Mouse (Mus musculus): Measurements from ENCODE around the gene Taf3. TPM values are rescaled to one million over a fixed set of nuclear protein-coding genes. Genes with fewer than 3 reads are reported as not detected.

Taf3 gene
- total RNA-seq (2021): 10 to 100 TPM; 12.0 to 14.0 TPM

GRCm38 (mm10) chr2:10048461-10048860, at the start of gene Taf3:
Gene Taf3, minus strand, starts transcription at chr2:10048596.
- DNase-seq: peak; percentile 95
- intact Hi-C loops (cut with DNase I): no loop called here

- intact Hi-C loops (cut with DNase I): no loop called here
- no peak for DNase-seq
Observed at GRCm38 (mm10) chr2:10094327-10095100, 46.1 kb upstream of the Taf3 start.

GRCm38 (mm10) chr2:10087256-10087850, 39.0 kb upstream of the Taf3 start:
- intact Hi-C loops (cut with DNase I): no loop called here
- DNase-seq: no peak

GRCm38 (mm10) chr2:10082737-10083136, 34.3 kb upstream of the Taf3 start:
- intact Hi-C loops (cut with DNase I): no loop called here
- no peak for DNase-seq

- no peak for DNase-seq
- intact Hi-C loops (cut with DNase I): no loop called here
Observed at GRCm38 (mm10) chr2:10081453-10082080, 33.2 kb upstream of the Taf3 start.

- intact Hi-C loops (cut with DNase I): no loop called here
- peak; percentile 97 for DNase-seq
Observed at GRCm38 (mm10) chr2:10080310-10081010, 32.1 kb upstream of the Taf3 start, which contains the start of the genes Atp5c1 and Kin. Gene Atp5c1, minus strand, starts transcription at chr2:10080510. Gene Kin, plus strand, starts transcription at chr2:10080593.

- intact Hi-C loops (cut with DNase I): no loop called here
- DNase-seq: no peak
Observed at GRCm38 (mm10) chr2:10079745-10080309, 31.4 kb upstream of the Taf3 start.

- intact Hi-C loops (cut with DNase I): no loop called here
Observed at GRCm38 (mm10) chr2:10076675-10077074, 28.3 kb upstream of the Taf3 start.

GRCm38 (mm10) chr2:10074470-10074869, 26.1 kb upstream of the Taf3 start:
- intact Hi-C loops (cut with DNase I): no loop called here
- DNase-seq: no peak

More at GRCm38 (mm10) chr2:10076675-10077074, 28.3 kb upstream of the Taf3 start:
- no peak for DNase-seq

GRCm38 (mm10) chr2:10071751-10072150, 23.4 kb upstream of the Taf3 start:
- intact Hi-C loops (cut with DNase I): no loop called here
- DNase-seq: no peak

- DNase-seq: no peak
- intact Hi-C loops (cut with DNase I): no loop called here
Observed at GRCm38 (mm10) chr2:10058836-10059235, 10.4 kb upstream of the Taf3 start.

- DNase-seq: no peak
- intact Hi-C loops (cut with DNase I): no loop called here
Observed at GRCm38 (mm10) chr2:10051996-10052395, 3.6 kb upstream of the Taf3 start.

- no peak for DNase-seq
- intact Hi-C loops (cut with DNase I): no loop called here
Observed at GRCm38 (mm10) chr2:10050878-10051277, 2.5 kb upstream of the Taf3 start.

GRCm38 (mm10) chr2:10049456-10049855, 1.1 kb upstream of the Taf3 start:
- intact Hi-C loops (cut with DNase I): no loop called here
- no peak for DNase-seq

GRCm38 (mm10) chr2:10047758-10048436, 499 bp downstream of the Taf3 start:
- intact Hi-C loops (cut with DNase I): no loop called here
- peak; percentile 31 for DNase-seq

GRCm38 (mm10) chr2:10034976-10035375, 13.4 kb downstream of the Taf3 start:
- DNase-seq: no peak
- intact Hi-C loops (cut with DNase I): no loop called here

GRCm38 (mm10) chr2:10033684-10034083, 14.7 kb downstream of the Taf3 start:
- intact Hi-C loops (cut with DNase I): no loop called here
- no peak for DNase-seq

- no peak for DNase-seq
- intact Hi-C loops (cut with DNase I): no loop called here
Observed at GRCm38 (mm10) chr2:10029755-10030154, 18.6 kb downstream of the Taf3 start.

- no peak for DNase-seq
- intact Hi-C loops (cut with DNase I): no loop called here
Observed at GRCm38 (mm10) chr2:10024264-10024663, 24.1 kb downstream of the Taf3 start.

- DNase-seq: peak; percentile 27
- intact Hi-C loops (cut with DNase I): no loop called here
Observed at GRCm38 (mm10) chr2:10021296-10021695, 27.1 kb downstream of the Taf3 start.

All from left cerebral cortex, postnatal 4 days (tissue).